Mouse (Mus musculus) cerebellum, postnatal 14 days (tissue): ENCODE measurements around the gene Sox6.
A peak's percentile ranks its signal among the peaks of the same experiment; 100 is the strongest.

ENCODE experiments used
- DNase-seq, 2 experiments: peaks; one replicate each; pipeline ENCODE4 v3.0.0; 2021; ENCODE audit warnings: mixed read lengths in 2 of 2

Gene Sox6

GRCm38 (mm10) chr7:115985716-115986115, 52.9 kb downstream of the Sox6 start:
- no peak for DNase-seq

GRCm38 (mm10) chr7:115984076-115984475, 54.5 kb downstream of the Sox6 start:
- DNase-seq, result no peak

GRCm38 (mm10) chr7:115979813-115980512, 58.6 kb downstream of the Sox6 start:
- DNase-seq, result no peak

GRCm38 (mm10) chr7:115974518-115974917, 64.1 kb downstream of the Sox6 start:
- DNase-seq, result no peak

GRCm38 (mm10) chr7:115967186-115967585, 71.4 kb downstream of the Sox6 start:
- DNase-seq, result no peak

GRCm38 (mm10) chr7:115966181-115966580, 72.4 kb downstream of the Sox6 start:
- peak; percentile 14 to 33 for DNase-seq

GRCm38 (mm10) chr7:115953046-115953445, 85.5 kb downstream of the Sox6 start:
- DNase-seq, result no peak

- DNase-seq, result no peak
These were observed 86.4 kb downstream of the Sox6 start for GRCm38 (mm10) chr7:115952235-115952634.

- DNase-seq, result no peak
These were observed 86.9 kb downstream of the Sox6 start for GRCm38 (mm10) chr7:115951689-115952088.

- no peak for DNase-seq
These were observed 90.7 kb downstream of the Sox6 start for GRCm38 (mm10) chr7:115947916-115948315.

- peak; percentile 20 to 53 for DNase-seq
These were observed 92.0 kb downstream of the Sox6 start for GRCm38 (mm10) chr7:115946559-115946958.

- no peak for DNase-seq
These were observed 93.1 kb downstream of the Sox6 start for GRCm38 (mm10) chr7:115945516-115945915.

GRCm38 (mm10) chr7:115944250-115944649, 94.3 kb downstream of the Sox6 start:
- DNase-seq, result no peak

- DNase-seq, result no peak
These were observed 96.8 kb downstream of the Sox6 start for GRCm38 (mm10) chr7:115941766-115942165.

GRCm38 (mm10) chr7:115939292-115939691, 99.3 kb downstream of the Sox6 start:
- DNase-seq, result no peak

- no peak for DNase-seq
These were observed 101.7 kb downstream of the Sox6 start for GRCm38 (mm10) chr7:115936908-115937307.

GRCm38 (mm10) chr7:115915338-115915737, 123.3 kb downstream of the Sox6 start:
- no peak for DNase-seq

GRCm38 (mm10) chr7:115910313-115910712, 128.3 kb downstream of the Sox6 start:
- DNase-seq, result no peak

GRCm38 (mm10) chr7:115904798-115905207, 133.8 kb downstream of the Sox6 start:
- no peak for DNase-seq

- DNase-seq, result no peak
These were observed 134.4 kb downstream of the Sox6 start for GRCm38 (mm10) chr7:115903931-115904797.

GRCm38 (mm10) chr7:115903368-115903767, 135.2 kb downstream of the Sox6 start:
- no peak for DNase-seq

GRCm38 (mm10) chr7:115895831-115896230, 142.8 kb downstream of the Sox6 start:
- DNase-seq, result no peak

- no peak for DNase-seq
These were observed 143.4 kb downstream of the Sox6 start for GRCm38 (mm10) chr7:115895028-115895671.

- no peak for DNase-seq
These were observed 147.1 kb downstream of the Sox6 start for GRCm38 (mm10) chr7:115891482-115891881.
